Mouse (Mus musculus): ENCODE data around the gene Zfp668. TPM values are rescaled to one million over a fixed set of nuclear protein-coding genes. Genes with fewer than 3 reads are reported as not detected.

Zfp668 gene
- total RNA-seq, 2 experiments from 2014 or later: 4.6 to 4.9 TPM

DNA sequence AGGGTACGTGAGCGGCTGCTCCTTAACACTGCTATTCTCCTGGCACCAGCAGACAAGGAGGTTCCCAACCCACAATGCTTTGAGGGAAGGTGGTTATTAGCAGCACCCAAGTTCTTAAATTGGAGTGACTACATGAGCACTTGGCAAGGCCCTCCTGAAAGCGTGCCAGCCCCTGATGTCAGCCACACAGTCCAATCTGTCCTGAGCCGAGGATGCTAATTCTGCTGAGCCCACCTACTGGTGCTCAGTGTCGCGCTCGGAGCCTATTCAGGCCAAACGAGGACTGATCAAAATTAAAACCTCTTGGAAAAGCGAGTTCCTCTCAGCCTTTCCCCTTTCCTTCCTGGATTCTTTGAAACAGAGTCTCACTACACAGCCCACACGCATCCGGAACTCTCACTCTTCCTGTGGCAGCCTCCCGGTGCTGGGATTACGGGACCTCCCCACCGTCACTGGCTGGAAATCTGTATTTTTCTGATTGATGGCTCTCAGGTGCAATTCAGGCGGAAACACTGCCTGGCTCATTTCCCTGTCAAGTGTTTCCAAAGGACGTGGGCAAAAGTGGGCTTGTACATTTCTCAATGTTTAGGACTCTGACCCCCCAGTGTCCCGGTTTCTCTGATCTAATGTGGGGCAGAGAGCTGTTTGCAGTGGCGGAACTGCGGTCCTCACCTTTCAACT lies 62.2 kb downstream of the Zfp668 start:
- intact Hi-C loops (cut with DNase I; ENCODE audit: low total_unique reads): no loop called here
- DNase-seq: peak; percentile 82

DNA sequence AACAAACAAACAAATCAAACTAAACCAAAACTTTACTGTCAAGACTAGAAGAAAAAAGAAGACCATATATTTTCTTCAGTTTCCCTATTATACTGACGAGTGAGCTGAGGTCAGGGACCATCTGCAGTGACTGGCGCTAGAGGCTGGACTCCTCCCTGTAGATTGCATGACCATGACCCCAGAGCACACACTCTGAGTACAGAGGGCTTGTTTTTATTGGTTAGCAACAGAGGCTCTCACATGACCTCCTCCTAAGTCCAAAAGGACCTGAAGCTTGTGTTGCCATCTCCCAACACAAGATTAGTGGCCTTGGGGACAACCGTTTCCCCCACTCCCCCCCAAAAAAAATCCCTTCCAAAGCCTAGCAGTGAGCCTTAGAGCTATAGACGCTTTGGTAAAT lies 62.8 kb downstream of the Zfp668 start:
- intact Hi-C loops (cut with DNase I; ENCODE audit: low total_unique reads): no loop called here
- no peak for DNase-seq

Other genes starting within 250 kb of the Zfp668 start
- gene Bcl7c, start 167.9 kb downstream of the Zfp668 start, total RNA-seq (2021): 10 to 100 TPM; 44.8 to 65.7 TPM
- 10 to 100 TPM; 12.1 to 14.6 TPM for gene Ctf1, start 164.1 kb downstream of the Zfp668 start, total RNA-seq (2021)
- gene Ctf2, start 144.7 kb downstream of the Zfp668 start, total RNA-seq (2021): not detected
- gene Fbxl19, start 132.3 kb downstream of the Zfp668 start, total RNA-seq (2021): 1 to 10 TPM; 2.4 to 3.1 TPM
- 1 to 10 TPM; 8.1 to 9.2 TPM for gene Orai3, start 107.0 kb downstream of the Zfp668 start, total RNA-seq (2021)
- gene Setd1a, start 100.2 kb downstream of the Zfp668 start, total RNA-seq (2021): 10 to 100 TPM; 15.6 to 17.4 TPM
- 1 to 10 TPM in 1 of 2 experiments, under 1 TPM in 1; 0.88 to 1.8 TPM for gene Gm49388, start 91.2 kb downstream of the Zfp668 start, total RNA-seq (2021)
- gene Hsd3b7, start 76.2 kb downstream of the Zfp668 start, total RNA-seq (2021): 1 to 10 TPM; 6.9 to 8.1 TPM
- 10 to 100 TPM; 46.9 to 49.9 TPM for gene Stx4a, start 52.5 kb downstream of the Zfp668 start, total RNA-seq (2021)
- 1 to 10 TPM; 1.1 to 2.2 TPM for gene Stx1b, start 52.3 kb downstream of the Zfp668 start, total RNA-seq (2021)
- 10 to 100 TPM; 13.6 to 13.9 TPM for gene Zfp646, start 607 bp downstream of the Zfp668 start, total RNA-seq (2021)
- gene Prss53, start 14.1 kb upstream of the Zfp668 start, total RNA-seq (2021): 1 to 10 TPM in 1 of 2 experiments, under 1 TPM in 1; 0.90 to 1.1 TPM
- not detected for gene Gm21974, start 18.6 kb upstream of the Zfp668 start, total RNA-seq (2021)
- 10 to 100 TPM; 23.4 to 30.0 TPM for gene Vkorc1, start 18.8 kb upstream of the Zfp668 start, total RNA-seq (2021)
- 100 to 1,000 TPM; 103 to 113 TPM for gene Bckdk, start 27.3 kb upstream of the Zfp668 start, total RNA-seq (2021)
- 10 to 100 TPM; 12.5 to 15.2 TPM for gene Kat8, start 35.7 kb upstream of the Zfp668 start, total RNA-seq (2021)
- gene Prss8, start 53.3 kb upstream of the Zfp668 start, total RNA-seq (2021): not detected
- 1 to 10 TPM; 6.5 to 8.2 TPM for gene Prss36, start 69.9 kb upstream of the Zfp668 start, total RNA-seq (2021)
- gene Fus, start 90.6 kb upstream of the Zfp668 start, total RNA-seq (2021): 100 to 1,000 TPM; 111 to 123 TPM
- gene Pycard, start 117.0 kb upstream of the Zfp668 start, total RNA-seq (2021): 1 to 10 TPM; 1.8 to 1.9 TPM
- 100 to 1,000 TPM; 246 TPM for gene Trim72, start 127.1 kb upstream of the Zfp668 start, total RNA-seq (2021)
- 1 to 10 TPM; 1.7 to 1.8 TPM for gene Itgam, start 185.8 kb upstream of the Zfp668 start, total RNA-seq (2021)
- not detected for gene Gm49368, start 185.9 kb upstream of the Zfp668 start, total RNA-seq (2021)

Measured in gastrocnemius, postnatal 14 days (tissue).